Mouse (Mus musculus) gonadal fat pad, adult 2 months (tissue): Measurements from ENCODE around the gene Adad1. TPM values are rescaled to one million over a fixed set of nuclear protein-coding genes. Genes with fewer than 3 reads are reported as not detected.

Experiments used
- DNase-seq: peaks from one replicate; pipeline ENCODE4 v3.0.0-alpha.2; 2012; ENCODE audit warnings: low read depth
- polyA plus RNA-seq: library from polyadenylated mRNA; depleted of rRNA; stranded (reverse); fragments of >200 nt; gene quantifications from 2 replicates; pipeline ENCODE4 v1.2.3, GENCODE M21; 2012; rRNA removed

Gene Adad1
- polyA plus RNA-seq, 1 experiment, result 0.68 TPM

DNA sequence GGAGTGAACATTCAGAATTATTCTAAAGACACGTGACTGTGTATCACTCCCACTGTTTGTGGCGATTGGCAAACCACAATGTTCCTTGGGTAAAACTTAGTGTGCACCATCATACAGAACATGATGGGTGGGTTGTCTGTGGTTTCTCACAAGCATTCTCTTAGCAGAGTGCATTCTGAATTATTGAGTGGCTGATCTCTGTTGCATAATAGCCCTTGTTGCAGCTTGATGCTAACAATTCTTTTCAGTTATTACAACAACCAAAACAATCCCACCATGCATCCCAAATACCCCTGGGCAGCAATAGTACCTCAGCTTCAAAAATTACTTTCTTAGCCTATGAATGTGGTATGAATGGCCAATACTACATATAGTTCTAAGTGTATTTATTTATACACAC is 106.0 kb downstream of the Adad1 start:
- no peak for DNase-seq

Other genes starting within 250 kb of the Adad1 start
- 15.4 and 15.8 TPM in 2 replicates for gene 4932438A13Rik, start 200.4 kb upstream of the Adad1 start, polyA plus RNA-seq
- gene Il2, start 62.4 kb downstream of the Adad1 start, polyA plus RNA-seq, result not detected in 2 replicates
- not detected in 2 replicates for gene Il21, start 169.1 kb downstream of the Adad1 start, polyA plus RNA-seq
- gene Bbs12, start 249.0 kb downstream of the Adad1 start, polyA plus RNA-seq, result 1.9 and 2.2 TPM in 2 replicates
- gene Cetn4, start 249.2 kb downstream of the Adad1 start, polyA plus RNA-seq, result 1.4 and 2.8 TPM in 2 replicates